Mouse (Mus musculus) forebrain, embryonic 10.5 days (tissue): ENCODE measurements around the gene Gm9040. TPM values are rescaled to one million over a fixed set of nuclear protein-coding genes. Genes with fewer than 3 reads are reported as not detected.

Experiments
- polyA plus RNA-seq: library from polyadenylated mRNA; unstranded; fragments of >200 nt; fragmentation: Nextera tagmentation; extraction: Ambion mirVana; gene quantifications from 2 replicates; pipeline ENCODE4 v1.2.1, GENCODE M21; 2016

The Gm9040 gene
- polyA plus RNA-seq, 1 experiment from 2014 or later: not detected

Other genes starting within 250 kb of the Gm9040 start
- 58.2 and 58.9 TPM in 2 replicates for gene Mdm1, start 185.2 kb downstream of the Gm9040 start, polyA plus RNA-seq
- 0.12 TPM in 1 of 2 replicates, not detected in the other for gene Il22, start 122.0 kb downstream of the Gm9040 start, polyA plus RNA-seq
- 0.10 TPM in 1 of 2 replicates, not detected in the other for gene Gm32717, start 86.2 kb downstream of the Gm9040 start, polyA plus RNA-seq
- gene Gm32802, start 68.3 kb downstream of the Gm9040 start, polyA plus RNA-seq: 0.10 TPM in 1 of 2 replicates, not detected in the other
- gene Iltifb, start 31.9 kb downstream of the Gm9040 start, polyA plus RNA-seq: not detected in 2 replicates
- not detected in 2 replicates for gene Gm9044, start 5.4 kb upstream of the Gm9040 start, polyA plus RNA-seq
- gene Gm9045, start 10.9 kb upstream of the Gm9040 start, polyA plus RNA-seq: 0.06 and 0.09 TPM in 2 replicates
- not detected in 2 replicates for gene Gm9046, start 16.3 kb upstream of the Gm9040 start, polyA plus RNA-seq
- not detected in 2 replicates for gene Gm9048, start 21.7 kb upstream of the Gm9040 start, polyA plus RNA-seq
- gene Gm9049, start 27.1 kb upstream of the Gm9040 start, polyA plus RNA-seq: 0.06 and 0.09 TPM in 2 replicates
- not detected in 2 replicates for gene Ifng, start 114.1 kb upstream of the Gm9040 start, polyA plus RNA-seq